ENCODE assay signal across 26 mouse cellular contexts in genomic region chr5:57780574-57780973, GRCm38 (mm10).
DNase-seq lines count a peak whose midpoint lies in the region; ATAC-seq and TF ChIP-seq lines count a peak whose summit lies in the region.
"Had no signal": no experiment of that assay in that cellular context is flagged by ENCODE, and none has a peak within 500 bp of the region (broad histone marks: within the 10 kb centered on the region; RNA-seq: fewer than 3 reads in every experiment).

No protein-coding gene starts in this region.

- no peak overlapping the region for H3K4me2 ChIP-seq in liver, embryonic 11.5 days
- H3K4me2 ChIP-seq: embryonic facial prominence, embryonic 12.5 days; embryonic facial prominence, embryonic 15.5 days; heart, embryonic 13.5 days; hindbrain, embryonic 12.5 days; hindbrain, embryonic 15.5 days had no signal

- H3K27ac ChIP-seq in liver, embryonic 11.5 days (ENCODE audit: low read depth, low read length) = 0 out of 2 replicates have a peak overlapping the region, but pooled peaks have one; percentile 15
- H3K27ac ChIP-seq: embryonic facial prominence, embryonic 12.5 days; embryonic facial prominence, embryonic 15.5 days; gastrocnemius, adult 2 months; heart, embryonic 13.5 days; hindbrain, embryonic 12.5 days; hindbrain, embryonic 15.5 days had no signal

- H3K27me3 ChIP-seq in liver, embryonic 11.5 days (replicated peaks; ENCODE audit: control insufficient read depth, insufficient read depth, low read length) = no peaks in the 10 kb centered on the region
- no peaks in the 10 kb centered on the region for H3K27me3 ChIP-seq in G1E (ENCODE audit: insufficient read depth, low read length)
- H3K27me3 ChIP-seq: CH12.LX; embryonic facial prominence, embryonic 12.5 days; embryonic facial prominence, embryonic 15.5 days; heart, embryonic 13.5 days; hindbrain, embryonic 12.5 days; hindbrain, embryonic 15.5 days; Patski had no signal

- no peak for TF ChIP-seq CTCF in G1E (IDR thresholded peaks at IDR 0.05; ENCODE audit: low read depth, low read length)

- H3K9ac ChIP-seq in liver, embryonic 11.5 days (ENCODE audit: low read depth, low read length) = no peak overlapping the region
- H3K9ac ChIP-seq: embryonic facial prominence, embryonic 12.5 days; embryonic facial prominence, embryonic 15.5 days; forebrain, postnatal 0 days; heart, embryonic 13.5 days; hindbrain, embryonic 12.5 days; hindbrain, embryonic 15.5 days had no signal

- no peaks in the 10 kb centered on the region for H3K9me3 ChIP-seq in liver, embryonic 11.5 days (ENCODE audit: control insufficient read depth, low read length)
- H3K9me3 ChIP-seq in G1E (replicated peaks) = no peaks in the 10 kb centered on the region
- H3K9me3 ChIP-seq: embryonic facial prominence, embryonic 12.5 days; embryonic facial prominence, embryonic 15.5 days; heart, embryonic 13.5 days; hindbrain, embryonic 12.5 days; hindbrain, embryonic 15.5 days had no signal

- no peak overlapping the region for H3K4me3 ChIP-seq in liver, embryonic 11.5 days (ENCODE audit: low read depth, low read length)
- peak overlapping the region; percentile 11; the same call in 1 of the 2 replicates for H3K4me3 ChIP-seq in G1E (ENCODE audit: low read depth, low read length)
- H3K4me3 ChIP-seq: embryonic facial prominence, embryonic 12.5 days; embryonic facial prominence, embryonic 15.5 days; gastrocnemius, adult 2 months; heart, embryonic 13.5 days; hindbrain, embryonic 12.5 days; hindbrain, embryonic 15.5 days had no signal

- no peak for ATAC-seq in liver, embryonic 11.5 days (replicated peaks; ENCODE audit: low FRiP score)
- peak; percentile 25 for ATAC-seq in G1E (ENCODE audit: extremely low read depth, insufficient number of reproducible peaks, low FRiP score, poor library complexity, severe bottlenecking)
- ATAC-seq in granulocyte monocyte progenitor cell, adult 5-6 weeks (replicated peaks; ENCODE audit: poor library complexity, severe bottlenecking) = peak; percentile 55; the same call in 1 of the 2 replicates
- ATAC-seq in megakaryocyte progenitor cell, adult 5-6 weeks (replicated peaks; ENCODE audit: poor library complexity) = 0 out of 2 replicates have a peak, but pooled peaks have one; percentile 17
- ATAC-seq in megakaryocyte-erythroid progenitor cell, adult 5-6 weeks (replicated peaks; ENCODE audit: low FRiP score, low TSS enrichment, poor library complexity, severe bottlenecking) = no peak
- ATAC-seq: forebrain, embryonic 14.5 days; forebrain, postnatal 0 days; Patski had no signal

- no peak for DNase-seq in liver, embryonic 11.5 days (ENCODE audit: low spot score)
- no peak for DNase-seq in liver
- DNase-seq in G1E (ENCODE audit: low spot score) = no peak
- no peak for DNase-seq in embryo, embryonic 11 days
- DNase-seq: adrenal gland, postnatal 10 days; adrenal gland, postnatal 36 days; B cell, adult 2 months; cerebellum, adult 18-20 months; cerebellum, adult 9-10 months; cerebellum, postnatal 14 days; forebrain, postnatal 0 days; gastrocnemius, adult 2 months; gastrocnemius, postnatal 14 days; heart, adult 18-20 months; heart, postnatal 14 days had no signal

- 46% methylated on average over 4 of the region's 4 CpGs for WGBS in liver, embryonic 11.5 days

- H3K4me1 ChIP-seq in liver, embryonic 11.5 days (replicated peaks; ENCODE audit: control insufficient read depth, insufficient read depth, low read length) = peaks cover 5% of the 10 kb centered on the region
- H3K4me1 ChIP-seq in G1E (ENCODE audit: insufficient read depth, low read depth, low read length) = peaks cover 43% of the 10 kb centered on the region
- H3K4me1 ChIP-seq: embryonic facial prominence, embryonic 12.5 days; embryonic facial prominence, embryonic 15.5 days; hindbrain, embryonic 12.5 days had no signal

- H3K36me3 ChIP-seq in liver, embryonic 11.5 days (ENCODE audit: control insufficient read depth, insufficient read depth, low read length) = no peaks in the 10 kb centered on the region
- H3K36me3 ChIP-seq in G1E (replicated peaks) = no peaks in the 10 kb centered on the region
- H3K36me3 ChIP-seq: embryonic facial prominence, embryonic 12.5 days; embryonic facial prominence, embryonic 15.5 days; heart, embryonic 13.5 days; hindbrain, embryonic 12.5 days; hindbrain, embryonic 15.5 days had no signal

Comparison
In these comparisons a context has a peak if more than half of its experiments do, and no peak if none do; other contexts are left out.
1. ATAC-seq: peak in G1E (single experiment), granulocyte monocyte progenitor cell, adult 5-6 weeks (single experiment) and megakaryocyte progenitor cell, adult 5-6 weeks (single experiment); none in liver, embryonic 11.5 days (single experiment) and megakaryocyte-erythroid progenitor cell, adult 5-6 weeks (single experiment).